Mouse (Mus musculus) stomach, postnatal 0 days (tissue): ENCODE data around the gene Yif1b. TPM values are rescaled to one million over a fixed set of nuclear protein-coding genes. Genes with fewer than 3 reads are reported as not detected.
"Not testable (repeated sequence)": the region's sequence is repeated elsewhere in the genome, so short reads cannot be mapped to it uniquely, and the experiment has no call there.

ENCODE experiments used
- ATAC-seq: fragments of 200-750 bp; cut with Nextera tagmentation; 2 replicates; pipeline ENCODE4 v1.8.0; 2017; ENCODE audit not compliant: low FRiP score, low TSS enrichment
- DNase-seq: peaks from one replicate; pipeline ENCODE4 v3.0.0-alpha.2; 2016; ENCODE audit warnings: low spot score
- H3K27ac ChIP-seq: fragments of 300-500 bp; sonication (generic); replicated peaks from 2 replicates; pipeline ENCODE4 v1.5.1; 2014; ENCODE audit warnings: mild to moderate bottlenecking, control low read depth
- H3K27me3 ChIP-seq: fragments of 300-500 bp; sonication (generic); 2 replicates; pipeline ENCODE4 v1.6.1; 2014; ENCODE audit warnings: low read length; ENCODE audit not compliant: control insufficient read depth, insufficient read depth
- H3K36me3 ChIP-seq: fragments of 300-500 bp; sonication (generic); 2 replicates; pipeline ENCODE4 v1.6.1; 2014; ENCODE audit warnings: low read length, mixed read lengths; ENCODE audit not compliant: control insufficient read depth, insufficient read depth
- H3K4me1 ChIP-seq: fragments of 300-500 bp; sonication (generic); replicated peaks from 2 replicates; pipeline ENCODE4 v1.6.1; 2014; ENCODE audit warnings: antibody characterized with exemption; ENCODE audit not compliant: control insufficient read depth, insufficient read depth
- H3K4me2 ChIP-seq: fragments of 300-500 bp; sonication (generic); replicated peaks from 2 replicates; pipeline ENCODE4 v1.6.1; 2014; ENCODE audit warnings: low read depth, mild to moderate bottlenecking, control low read depth, moderate library complexity
- H3K4me3 ChIP-seq: fragments of 300-500 bp; sonication (generic); 2 replicates; pipeline ENCODE4 v1.5.1; 2014; ENCODE audit warnings: low read depth, low read length, control low read depth
- H3K9ac ChIP-seq: fragments of 300-500 bp; sonication (generic); 2 replicates; pipeline ENCODE4 v1.6.1; 2014; ENCODE audit warnings: mild to moderate bottlenecking, low read length, control low read depth, mixed read lengths
- H3K9me3 ChIP-seq: fragments of 300-500 bp; sonication (generic); 2 replicates; pipeline ENCODE4 v1.6.1; 2016; ENCODE audit warnings: low read length; ENCODE audit not compliant: control insufficient read depth
- CTCF ChIP-seq: IDR thresholded peaks from 2 replicates; pipeline ENCODE4 v1.5.1; 2016; ENCODE audit warnings: antibody characterized with exemption, low read depth, mild to moderate bottlenecking, moderate library complexity
- EP300 ChIP-seq: optimal IDR thresholded peaks from 2 replicates; pipeline ENCODE3; 2016; ENCODE audit warnings: antibody characterized with exemption
- WGBS: fragments of 180-500 bp; shearing (Covaris S2); extraction: QIAGEN DNeasy Blood & Tissue Kit; methylation state at CpG from one replicate; pipeline ENCODE4 v1.1.7; 2014; 5-methylcytosine and 5-hydroxymethylcytosine counted together
- polyA plus RNA-seq: library from polyadenylated mRNA; unstranded; fragments of >200 nt; fragmentation: Nextera tagmentation; extraction: Ambion mirVana; gene quantifications from 2 replicates; pipeline ENCODE4 v1.2.1, GENCODE M21; 2015

The Yif1b gene
- 62.8 and 74.1 TPM in 2 replicates for polyA plus RNA-seq

DNA sequence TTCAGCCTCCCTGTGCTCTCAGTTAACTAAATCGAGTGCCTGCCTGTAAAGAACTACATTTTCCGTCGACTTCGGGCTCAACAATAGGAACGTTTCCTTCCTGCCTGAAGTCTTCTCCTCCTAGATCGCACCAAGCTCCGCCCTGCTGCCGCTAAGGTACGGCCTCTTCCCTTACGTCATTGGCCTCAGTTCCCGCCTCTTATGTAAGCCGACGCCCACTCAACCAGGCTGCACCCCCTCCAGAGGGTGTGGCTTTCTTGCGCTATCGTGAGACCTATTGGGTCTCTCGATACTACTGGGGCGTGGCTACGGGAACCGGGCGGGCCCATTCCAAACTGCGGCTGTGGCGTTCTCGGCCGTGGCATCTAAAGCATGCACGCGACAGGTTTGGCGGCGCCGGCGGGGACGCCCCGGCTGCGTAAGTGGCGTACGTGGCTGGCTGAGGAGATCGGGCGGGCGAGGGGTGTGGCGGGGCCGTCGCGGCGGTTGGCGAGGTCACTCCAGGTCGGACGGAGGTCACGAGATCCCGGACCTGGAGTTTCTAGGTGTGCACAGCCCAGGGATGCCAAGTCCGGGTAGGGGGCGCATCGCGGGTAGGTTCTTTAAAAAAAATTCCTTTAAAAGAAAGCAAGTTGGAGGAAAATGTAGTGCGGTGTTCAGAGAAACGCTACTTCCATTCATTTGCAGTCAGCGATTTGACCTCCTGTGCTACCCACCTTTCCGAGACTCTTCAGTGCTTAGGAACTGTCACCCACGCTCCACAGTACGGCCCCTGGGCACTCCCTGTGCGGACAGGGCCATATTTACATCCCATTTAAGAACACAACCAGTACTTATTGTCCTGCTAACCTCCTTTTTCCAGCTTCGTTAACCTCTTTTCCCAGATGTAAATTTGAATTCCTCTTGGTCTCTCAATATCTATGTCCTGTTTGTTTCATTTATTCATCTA, at the start of gene Yif1b:
Gene Yif1b, plus strand, starts transcription at position 311 of the 949 bp plus-strand sequence.
- WGBS, result under 1% methylated on average over 60 of the region's 60 CpGs

DNA sequence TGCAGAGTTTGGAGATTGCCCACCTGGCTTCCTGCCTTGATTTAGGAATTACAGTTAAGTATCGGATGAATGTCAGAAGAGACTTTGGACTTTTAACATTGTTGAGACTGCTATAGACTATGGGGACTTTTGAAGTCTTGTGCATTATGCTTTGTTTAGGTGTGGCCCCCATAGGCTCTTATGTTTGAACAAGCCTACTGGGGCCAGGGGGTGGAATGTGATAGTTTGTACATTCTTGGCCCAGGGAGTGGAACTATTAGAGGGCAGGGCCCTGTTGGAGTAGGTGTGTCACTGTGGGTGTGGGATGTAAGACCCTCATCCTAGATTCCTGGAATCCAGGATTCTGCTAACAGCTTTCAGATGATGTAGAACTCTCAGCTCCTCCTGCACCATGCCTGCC, 43.9 kb upstream of the Yif1b start:
- not testable (repeated sequence) for H3K9ac ChIP-seq, H3K27ac ChIP-seq, H3K4me2 ChIP-seq, H3K4me1 ChIP-seq, H3K9me3 ChIP-seq, H3K36me3 ChIP-seq, H3K27me3 ChIP-seq, H3K4me3 ChIP-seq
- DNase-seq (peak; percentile 31), ATAC-seq (peak; percentile 75; the same call in 1 of the 2 replicates)
- WGBS, result 67% methylated on average over 1 of the region's 1 CpGs

More for the DNA sequence above, at the start of gene Yif1b:
- Histone ChIP-seq H3K4me2 (peak within 1 kb of the TSS; percentile 78), H3K9me3 (no peaks in the 10 kb centered on the region), H3K27ac (peak within 1 kb of the TSS; percentile 88), H3K36me3 (no peaks in the 10 kb centered on the region), H3K4me3 (peak within 1 kb of the TSS; percentile 58), H3K9ac (peak within 1 kb of the TSS; percentile 75), H3K4me1 (no peaks in the 10 kb centered on the region; the same call in 1 of the 2 replicates), H3K27me3 (no peaks in the 10 kb centered on the region)
- ATAC-seq (peak; percentile 94), DNase-seq (peak; percentile 99)
- TF ChIP-seq CTCF, result peak; percentile 39; the same call in 1 of the 2 replicates
- peak; percentile 92 for TF ChIP-seq EP300

GRCm38 (mm10) chr7:29202577-29202976, 35.6 kb upstream of the Yif1b start:
- WGBS, result 73% methylated on average over 6 of the region's 6 CpGs
- no peaks in the 10 kb centered on the region for H3K27me3 ChIP-seq
- no peak for TF ChIP-seq EP300
- TF ChIP-seq CTCF, result 0 out of 2 replicates have a peak, but pooled peaks have one; percentile 4
- H3K27ac ChIP-seq, result no peak overlapping the region
- no peaks in the 10 kb centered on the region for H3K9me3 ChIP-seq
- ATAC-seq (no peak), DNase-seq (no peak)
- no peaks in the 10 kb centered on the region for H3K36me3 ChIP-seq
- no peak overlapping the region for H3K9ac ChIP-seq
- no peaks in the 10 kb centered on the region for H3K4me1 ChIP-seq
- no peak overlapping the region for H3K4me3 ChIP-seq
- H3K4me2 ChIP-seq, result no peak overlapping the region

GRCm38 (mm10) chr7:29211013-29211412, 27.1 kb upstream of the Yif1b start:
- peak overlapping the region; percentile 23 for H3K4me2 ChIP-seq
- ATAC-seq, result peak; percentile 74
- peak; percentile 59 for DNase-seq
- H3K9ac ChIP-seq, result peak overlapping the region; percentile 0; the same call in 1 of the 2 replicates
- not testable (repeated sequence) for H3K9me3 ChIP-seq, H3K27me3 ChIP-seq, H3K4me1 ChIP-seq, H3K36me3 ChIP-seq
- WGBS, result 15% methylated on average over 14 of the region's 15 CpGs
- peak overlapping the region; percentile 69 for H3K27ac ChIP-seq
- peak overlapping the region; percentile 24 for H3K4me3 ChIP-seq

GRCm38 (mm10) chr7:29211415-29212198, 26.5 kb upstream of the Yif1b start:
- TF ChIP-seq CTCF (no peak), EP300 (no peak)
- 4% methylated on average over 34 of the region's 34 CpGs for WGBS
- Histone ChIP-seq H3K9me3 (0 out of 2 replicates have a peak, but pooled peaks cover 2% of the 10 kb centered on the region), H3K27me3 (no peaks in the 10 kb centered on the region), H3K4me3 (peak overlapping the region; percentile 24), H3K4me2 (peak overlapping the region; percentile 23), H3K27ac (peak overlapping the region; percentile 69), H3K9ac (peak overlapping the region; percentile 0; the same call in 1 of the 2 replicates), H3K4me1 (no peaks in the 10 kb centered on the region), H3K36me3 (no peaks in the 10 kb centered on the region)
- peak; percentile 88 for ATAC-seq
- DNase-seq, result peak; percentile 91
